Mouse (Mus musculus) liver, adult 2 months (tissue): ENCODE measurements around the gene Ccdc121. TPM values are rescaled to one million over a fixed set of nuclear protein-coding genes. Genes with fewer than 3 reads are reported as not detected.

Experiments used
- DNase-seq: peaks from one replicate; pipeline ENCODE4 v3.0.0-alpha.2; 2011; ENCODE audit warnings: low read depth, low spot score; ENCODE audit errors: extremely low read depth
- H3K27ac ChIP-seq: fragments of 200-500 bp; replicated peaks from 2 replicates; pipeline ENCODE4 v1.5.1; 2012; ENCODE audit warnings: low read depth, mild to moderate bottlenecking, control low read depth, inconsistent platforms, low read length; ENCODE audit not compliant: insufficient read depth
- H3K27me3 ChIP-seq: fragments of 200-500 bp; 2 replicates; pipeline ENCODE4 v1.6.1; 2012; ENCODE audit warnings: mild to moderate bottlenecking, moderate library complexity, low read length, inconsistent platforms; ENCODE audit not compliant: control insufficient read depth, insufficient read depth
- H3K36me3 ChIP-seq: fragments of 200-500 bp; 2 replicates; pipeline ENCODE4 v1.6.1; 2012; ENCODE audit warnings: low read length, inconsistent platforms; ENCODE audit not compliant: control insufficient read depth, insufficient read depth
- H3K4me1 ChIP-seq: fragments of 200-500 bp; 2 replicates; pipeline ENCODE4 v1.6.1; 2011; ENCODE audit warnings: low read length; ENCODE audit not compliant: control insufficient read depth, insufficient read depth
- H3K4me3 ChIP-seq: fragments of 200-500 bp; 2 replicates; pipeline ENCODE4 v1.5.1; 2011; ENCODE audit warnings: low read depth, mild to moderate bottlenecking, control low read depth, low read length, moderate library complexity; ENCODE audit not compliant: insufficient read depth
- H3K79me2 ChIP-seq: fragments of 200-500 bp; 2 replicates; pipeline ENCODE4 v1.6.1; 2012; ENCODE audit warnings: inconsistent platforms, mild to moderate bottlenecking, low read length, moderate library complexity; ENCODE audit not compliant: control insufficient read depth, insufficient read depth
- H3K9ac ChIP-seq: fragments of 200-500 bp; 2 replicates; pipeline ENCODE4 v1.6.1; 2012; ENCODE audit warnings: low read depth, mild to moderate bottlenecking, control low read depth, inconsistent platforms, low read length
- CTCF ChIP-seq: fragments of 200-500 bp; IDR thresholded peaks from 2 replicates; pipeline ENCODE4 v1.5.1; 2011; ENCODE audit warnings: low read depth, low read length, control low read depth
- POLR2A ChIP-seq: fragments of 200-500 bp; IDR thresholded peaks from 2 replicates; pipeline ENCODE4 v1.6.1; 2011; ENCODE audit warnings: low read length, control low read depth; ENCODE audit not compliant: insufficient read depth; ENCODE audit errors: extremely low read depth
- WGBS: fragments of 180-500 bp; shearing (Covaris S2); methylation state at CpG from one replicate; pipeline ENCODE4 v1.1.7; 2018; 5-methylcytosine and 5-hydroxymethylcytosine counted together
- polyA plus RNA-seq: library from polyadenylated mRNA; depleted of rRNA; stranded (reverse); fragments of >200 nt; gene quantifications from 2 replicates; pipeline ENCODE4 v1.2.3, GENCODE M21; 2012
- total RNA-seq: library from RNA; depleted of rRNA; stranded (reverse); fragments of >200 nt; gene quantifications from 2 replicates; pipeline ENCODE4 v1.2.3, GENCODE M21; 2014

The Ccdc121 gene
- total and polyA plus RNA-seq, 2 experiments, result not detected

- WGBS, result 38% methylated on average over 10 of the region's 10 CpGs
- Histone ChIP-seq H3K9ac (no peak overlapping the region), H3K4me3 (no peak overlapping the region), H3K27me3 (no peaks in the 10 kb centered on the region), H3K36me3 (no peaks in the 10 kb centered on the region), H3K27ac (no peak overlapping the region), H3K79me2 (no peaks in the 10 kb centered on the region), H3K4me1 (no peaks in the 10 kb centered on the region)
- no peak for TF ChIP-seq POLR2A
- TF ChIP-seq CTCF, result no peak
- DNase-seq, result no peak
Observed at GRCm38 (mm10) chr1:181535165-181535873, 24.1 kb upstream of the Ccdc121 start.

- peak; percentile 23 for DNase-seq
- Histone ChIP-seq H3K27ac (no peak overlapping the region), H3K9ac (no peak overlapping the region), H3K36me3 (no peaks in the 10 kb centered on the region), H3K79me2 (no peaks in the 10 kb centered on the region), H3K4me3 (no peak overlapping the region), H3K27me3 (no peaks in the 10 kb centered on the region), H3K4me1 (no peaks in the 10 kb centered on the region)
- 54% methylated on average over 4 of the region's 4 CpGs for WGBS
- no peak for TF ChIP-seq POLR2A
- no peak for TF ChIP-seq CTCF
Observed at GRCm38 (mm10) chr1:181529368-181529767, 18.1 kb upstream of the Ccdc121 start.

GRCm38 (mm10) chr1:181525996-181526395 lies 14.7 kb upstream of the Ccdc121 start:
- Histone ChIP-seq H3K27ac (no peak overlapping the region), H3K27me3 (no peaks in the 10 kb centered on the region), H3K79me2 (no peaks in the 10 kb centered on the region), H3K36me3 (no peaks in the 10 kb centered on the region), H3K4me3 (no peak overlapping the region), H3K4me1 (no peaks in the 10 kb centered on the region), H3K9ac (no peak overlapping the region)
- no peak for TF ChIP-seq CTCF
- TF ChIP-seq POLR2A, result no peak
- 43% methylated on average over 5 of the region's 5 CpGs for WGBS
- no peak for DNase-seq

GRCm38 (mm10) chr1:181523831-181524230 lies 12.6 kb upstream of the Ccdc121 start:
- Histone ChIP-seq H3K27me3 (no peaks in the 10 kb centered on the region), H3K9ac (no peak overlapping the region), H3K4me3 (no peak overlapping the region), H3K27ac (no peak overlapping the region), H3K79me2 (no peaks in the 10 kb centered on the region), H3K36me3 (no peaks in the 10 kb centered on the region), H3K4me1 (no peaks in the 10 kb centered on the region)
- TF ChIP-seq POLR2A (no peak), CTCF (no peak)
- 77% methylated on average over 5 of the region's 5 CpGs for WGBS
- no peak for DNase-seq

- WGBS, result 68% methylated on average over 11 of the region's 11 CpGs
- Histone ChIP-seq H3K4me3 (no peak overlapping the region), H3K36me3 (no peaks in the 10 kb centered on the region), H3K79me2 (no peaks in the 10 kb centered on the region), H3K27ac (no peak overlapping the region), H3K9ac (no peak overlapping the region), H3K4me1 (no peaks in the 10 kb centered on the region), H3K27me3 (no peaks in the 10 kb centered on the region)
- DNase-seq, result no peak
- TF ChIP-seq CTCF (no peak), POLR2A (no peak)
Observed at GRCm38 (mm10) chr1:181521401-181522091, 10.3 kb upstream of the Ccdc121 start.

- no peak for TF ChIP-seq POLR2A
- peak; percentile 29; the same call in 1 of the 2 replicates for TF ChIP-seq CTCF
- H3K4me1 ChIP-seq, result no peaks in the 10 kb centered on the region
- no peaks in the 10 kb centered on the region for H3K27me3 ChIP-seq
- no peaks in the 10 kb centered on the region for H3K36me3 ChIP-seq
- WGBS, result 79% methylated on average over 4 of the region's 4 CpGs
- no peaks in the 10 kb centered on the region for H3K79me2 ChIP-seq
- no peak overlapping the region for H3K4me3 ChIP-seq
- no peak for DNase-seq
- H3K27ac ChIP-seq, result no peak overlapping the region
- no peak overlapping the region for H3K9ac ChIP-seq
Observed at GRCm38 (mm10) chr1:181519137-181519536, 7.9 kb upstream of the Ccdc121 start.
